Mouse (Mus musculus) heart, postnatal 14 days (tissue): ENCODE measurements around the gene Slc35a1. TPM values are rescaled to one million over a fixed set of nuclear protein-coding genes. Genes with fewer than 3 reads are reported as not detected.

Source experiments
- DNase-seq, 2 experiments: peaks; one replicate each; pipeline ENCODE4 v3.0.0; 2021 to 2022
- intact Hi-C: fragments of 180-260 bp; cut with DNase I; formaldehyde crosslinking; loops from one replicate; pipeline ENCODE4 v1.15.1; 2025
- total RNA-seq, 2 experiments: library from RNA; stranded (reverse); gene quantifications; 2 replicates each; pipeline ENCODE4 v1.2.3; 2021

Slc35a1 gene
- total RNA-seq, 2 experiments from 2014 or later, result 14.7 to 18.5 TPM

GRCm38 (mm10) chr4:34659012-34659411 lies 28.2 kb downstream of the Slc35a1 start:
- intact Hi-C loops, result no loop called here
- no peak for DNase-seq

DNA sequence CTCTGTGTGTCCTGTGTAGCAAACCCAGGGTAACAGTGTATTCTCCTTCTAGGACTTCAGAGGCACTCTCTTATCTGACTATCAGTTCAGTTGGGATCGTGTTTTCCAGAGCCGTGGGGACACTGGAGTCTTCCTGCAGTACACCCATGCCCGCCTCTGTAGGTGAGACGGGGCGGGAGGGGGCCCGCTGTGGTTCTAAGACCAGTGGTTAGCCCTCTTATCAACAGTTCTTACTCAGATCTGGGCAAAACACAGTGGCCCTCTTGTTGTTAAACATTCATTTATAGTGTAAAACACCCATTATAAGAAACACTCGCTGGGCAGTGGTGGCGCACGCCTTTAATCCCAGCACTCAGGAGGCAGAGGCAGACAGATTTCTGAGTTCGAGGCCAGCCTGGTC lies 31.1 kb downstream of the Slc35a1 start:
- intact Hi-C loops, result no loop called here
- DNase-seq, result no peak

GRCm38 (mm10) chr4:34653179-34653578 lies 34.1 kb downstream of the Slc35a1 start:
- intact Hi-C loops, result no loop called here
- no peak for DNase-seq

DNA sequence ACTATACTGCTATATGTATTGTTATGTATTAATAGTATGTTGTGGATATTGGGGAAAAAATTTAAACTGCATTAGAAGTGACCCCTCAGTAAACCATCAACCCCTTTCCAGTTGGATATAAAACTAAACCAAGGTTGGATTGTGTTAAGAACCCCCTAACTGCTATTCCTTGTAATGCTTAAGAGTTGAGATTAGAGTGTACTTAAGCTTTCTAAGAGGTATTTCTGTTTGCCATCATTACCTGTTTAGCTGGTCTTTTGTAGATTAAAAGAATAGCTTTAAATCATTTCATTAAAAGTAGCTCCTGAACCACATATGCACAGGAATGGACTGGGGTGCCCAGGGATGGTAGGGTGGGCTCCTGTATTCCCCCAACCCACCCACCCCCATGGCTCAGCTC lies 42.5 kb downstream of the Slc35a1 start:
- intact Hi-C loops, result no loop called here

GRCm38 (mm10) chr4:34640731-34641130 lies 46.5 kb downstream of the Slc35a1 start:
- no peak for DNase-seq
- intact Hi-C loops, result no loop called here

More for the DNA sequence above, 42.5 kb downstream of the Slc35a1 start:
- no peak for DNase-seq

GRCm38 (mm10) chr4:34639745-34640364 lies 47.4 kb downstream of the Slc35a1 start:
- no peak for DNase-seq
- intact Hi-C loops, result no loop called here

GRCm38 (mm10) chr4:34637851-34638250 lies 49.4 kb downstream of the Slc35a1 start:
- DNase-seq, result no peak
- intact Hi-C loops, result no loop called here

DNA sequence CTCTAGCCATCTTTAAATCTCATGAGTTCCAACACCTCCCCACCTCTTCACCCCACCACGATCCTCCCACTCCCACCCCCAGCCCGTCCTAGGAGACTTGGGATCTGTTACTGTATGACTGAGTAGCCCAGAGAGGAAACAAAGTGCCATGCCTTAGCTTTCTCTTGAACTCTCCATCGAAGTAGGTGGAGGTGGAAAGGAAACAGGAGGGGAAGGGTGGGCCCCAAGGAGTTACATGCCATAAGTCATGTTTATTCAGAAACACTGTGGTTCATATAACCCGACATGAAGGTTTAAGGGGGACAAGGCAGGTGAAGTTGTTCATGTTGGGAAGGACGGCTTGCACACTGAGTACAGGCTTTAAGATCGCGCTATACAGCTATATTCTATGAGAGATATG lies 49.9 kb downstream of the Slc35a1 start:
- intact Hi-C loops, result no loop called here
- no peak for DNase-seq

- intact Hi-C loops, result no loop called here
Measured at GRCm38 (mm10) chr4:34636036-34636435, 51.2 kb downstream of the Slc35a1 start.

DNA sequence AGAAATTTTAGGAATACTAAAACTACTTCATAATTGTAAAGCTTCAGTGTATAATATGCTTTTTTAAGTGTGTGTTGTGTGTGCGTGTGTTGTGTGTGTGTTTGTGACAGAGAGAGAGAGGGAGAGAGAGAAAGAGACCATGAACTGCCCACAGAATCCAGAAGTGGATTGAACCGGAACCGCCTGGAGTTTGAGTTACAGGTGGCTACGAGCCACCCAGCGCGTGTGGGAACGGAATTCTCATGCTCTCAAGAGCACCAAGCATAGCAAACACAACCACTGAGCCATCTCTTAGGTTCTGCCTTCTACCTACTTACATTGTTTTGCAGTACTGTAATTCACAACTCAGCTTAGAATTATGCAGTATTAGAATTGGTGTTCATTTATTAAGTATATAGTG lies 53.1 kb downstream of the Slc35a1 start:
- intact Hi-C loops, result no loop called here
- DNase-seq, result no peak

More at GRCm38 (mm10) chr4:34636036-34636435, 51.2 kb downstream of the Slc35a1 start:
- DNase-seq, result no peak

- DNase-seq, result no peak
- intact Hi-C loops, result no loop called here
Measured at GRCm38 (mm10) chr4:34629956-34630355, 57.3 kb downstream of the Slc35a1 start.

DNA sequence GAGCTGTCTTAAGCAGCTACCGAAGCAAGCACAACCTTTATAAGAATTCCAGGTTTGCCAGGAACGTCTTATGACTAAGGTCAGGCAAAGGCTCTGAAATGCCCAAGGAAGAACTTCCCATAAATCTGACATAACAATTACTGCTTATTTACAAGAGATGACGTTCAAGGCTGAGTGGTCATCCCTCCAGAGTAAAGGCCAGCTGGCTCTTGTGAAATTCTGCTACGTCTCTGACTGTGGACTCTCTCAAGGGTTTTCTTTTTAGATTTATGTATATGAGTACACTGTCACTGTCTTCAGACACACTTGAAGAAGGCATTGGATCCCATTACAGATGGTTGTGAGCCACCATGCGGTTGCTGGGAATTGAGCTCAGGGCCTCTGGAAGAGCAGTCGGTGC lies 60.8 kb downstream of the Slc35a1 start:
- DNase-seq, result no peak
- intact Hi-C loops, result no loop called here

DNA sequence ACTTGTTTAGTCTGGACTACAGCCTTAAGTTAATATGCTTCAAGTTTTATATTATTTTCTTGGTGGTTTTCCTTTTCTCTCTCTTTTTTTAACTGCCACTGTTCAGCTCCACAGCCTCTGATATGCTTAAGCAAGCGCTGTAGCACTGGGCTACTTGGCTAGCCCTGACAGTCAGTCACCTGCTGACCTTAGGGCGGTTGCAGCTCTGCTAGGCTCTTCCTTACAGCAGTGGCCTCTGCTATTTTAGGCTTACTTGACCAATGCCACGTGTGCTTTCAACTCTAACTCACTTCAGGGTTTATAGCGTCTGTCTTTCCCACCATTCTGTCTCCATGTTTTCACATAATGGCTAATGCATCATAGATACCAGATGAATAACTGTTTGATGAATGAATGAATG lies 61.7 kb downstream of the Slc35a1 start:
- no peak for DNase-seq
- intact Hi-C loops, result no loop called here

GRCm38 (mm10) chr4:34616146-34616545 lies 71.1 kb downstream of the Slc35a1 start:
- intact Hi-C loops, result loop anchor here (10.0 kb wide), 1 partner anchor 1221 kb away; no protein-coding TSS in a partner anchor

GRCm38 (mm10) chr4:34615303-34615702 lies 71.9 kb downstream of the Slc35a1 start:
- peak in 1 of 2 experiments; percentile 2 for DNase-seq
- intact Hi-C loops, result loop anchor here (10.0 kb wide), 1 partner anchor 1221 kb away; no protein-coding TSS in a partner anchor

More at GRCm38 (mm10) chr4:34616146-34616545, 71.1 kb downstream of the Slc35a1 start:
- DNase-seq, result no peak

DNA sequence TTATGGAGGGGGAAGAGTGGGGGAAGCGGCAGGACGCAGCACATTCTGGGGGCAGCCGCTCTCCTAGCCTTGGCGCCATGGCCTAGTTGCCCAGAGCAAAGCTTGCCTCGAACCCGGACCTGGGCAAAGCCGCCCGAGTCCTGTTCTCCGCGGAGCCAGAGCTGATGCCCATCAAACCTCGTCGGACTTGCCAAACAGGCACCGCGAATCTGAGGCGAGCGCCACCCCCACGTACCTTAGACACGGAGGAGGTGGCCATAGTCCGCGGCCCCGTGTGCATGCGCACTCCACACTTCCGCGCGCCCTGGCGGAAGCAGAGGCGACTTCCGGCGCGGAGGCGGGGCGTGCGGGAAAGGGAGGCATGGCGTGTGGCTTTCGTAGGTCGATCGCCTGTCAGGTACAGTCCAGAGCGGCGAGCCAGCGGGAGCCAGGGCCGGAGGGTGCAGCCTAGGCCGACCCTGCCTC lies 72.6 kb downstream of the Slc35a1 start, which contains the start of the genes Orc3 and Rars2:
Orc3 (minus strand) TSS at position 315 of the 465 bp plus-strand sequence.
Rars2 (plus strand) TSS at position 328 of the 465 bp plus-strand sequence.
- peak; percentile 92 to 95 for DNase-seq
- intact Hi-C loops, result loop anchor here (10.0 kb wide), 1 partner anchor 1220 kb away; no protein-coding TSS in a partner anchor

GRCm38 (mm10) chr4:34613571-34614145 lies 73.6 kb downstream of the Slc35a1 start:
- no peak for DNase-seq
- intact Hi-C loops, result loop anchor here (10.0 kb wide), 1 partner anchor 1219 kb away; no protein-coding TSS in a partner anchor

Other genes starting within 250 kb of the Slc35a1 start
- 10 to 100 TPM; 55.5 to 56.6 TPM for gene Akirin2, start 136.5 kb downstream of the Slc35a1 start, total RNA-seq
- 10 to 100 TPM; 38.4 to 39.7 TPM for gene Orc3, start 72.5 kb downstream of the Slc35a1 start, total RNA-seq
- 10 to 100 TPM; 30.9 to 31.1 TPM for gene Rars2, start 72.5 kb downstream of the Slc35a1 start, total RNA-seq
- gene Cfap206, start 42.8 kb upstream of the Slc35a1 start, total RNA-seq, result under 1 TPM; 0.17 to 0.79 TPM
- gene Gm136, start 68.8 kb upstream of the Slc35a1 start, total RNA-seq, result not detected
- 10 to 100 TPM; 43.9 to 48.8 TPM for gene Smim8, start 91.0 kb upstream of the Slc35a1 start, total RNA-seq
- 10 to 100 TPM; 17.3 to 17.5 TPM for gene Zfp292, start 195.5 kb upstream of the Slc35a1 start, total RNA-seq
- not detected for gene Cga, start 206.3 kb upstream of the Slc35a1 start, total RNA-seq